Mouse (Mus musculus): ENCODE measurements at regions not wholly inside any gene's neighbourhood (a gene's known extent, or its start where the extent isn't known, plus 50 kb on each side); places are given as distances from the start of the nearest gene placed in this dataset.

- no peak for DNase-seq (ENCODE audit: low read depth, low spot score)
These were observed 167.2 kb upstream of the Zfp703 start for GRCm38 (mm10) chr8:26809943-26810342.

GRCm38 (mm10) chr8:26811533-26812236 is 165.4 kb upstream of the Zfp703 start:
- peak; percentile 61 for DNase-seq (ENCODE audit: low read depth, low spot score)

- no peak for DNase-seq (ENCODE audit: low read depth, low spot score)
These were observed 163.8 kb upstream of the Zfp703 start for GRCm38 (mm10) chr8:26813198-26813815.

DNA sequence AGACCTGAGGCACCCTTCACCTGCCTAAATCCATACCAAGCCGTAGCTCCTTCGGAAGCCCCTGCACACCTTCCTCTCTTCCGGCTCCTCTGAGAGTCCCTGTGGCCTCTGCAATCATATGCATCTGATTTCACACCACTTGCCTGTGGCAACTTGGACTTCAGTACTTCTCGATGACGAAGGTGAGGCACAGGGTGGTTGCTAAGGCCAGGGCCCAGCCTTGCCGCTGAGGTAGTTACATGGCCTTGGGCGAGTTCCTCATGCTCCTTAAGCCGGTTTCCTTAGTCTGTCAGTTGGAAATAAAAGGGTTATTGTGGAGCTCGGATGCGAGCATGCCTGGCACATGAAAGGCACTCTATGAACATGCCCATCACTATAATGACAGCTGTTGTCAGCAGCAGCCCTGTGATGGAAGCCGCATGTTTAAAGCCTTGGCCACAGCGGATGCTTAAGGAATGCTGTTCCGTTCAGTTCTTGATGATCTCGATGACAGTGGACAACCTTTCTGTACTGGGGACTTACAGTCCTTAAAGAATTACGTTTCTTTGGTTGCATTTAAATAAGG is 162.0 kb upstream of the Zfp703 start:
- DNase-seq (ENCODE audit: low read depth, low spot score), result no peak

GRCm38 (mm10) chr8:26816977-26817376 is 160.1 kb upstream of the Zfp703 start:
- DNase-seq (ENCODE audit: low read depth, low spot score), result peak; percentile 88

DNA sequence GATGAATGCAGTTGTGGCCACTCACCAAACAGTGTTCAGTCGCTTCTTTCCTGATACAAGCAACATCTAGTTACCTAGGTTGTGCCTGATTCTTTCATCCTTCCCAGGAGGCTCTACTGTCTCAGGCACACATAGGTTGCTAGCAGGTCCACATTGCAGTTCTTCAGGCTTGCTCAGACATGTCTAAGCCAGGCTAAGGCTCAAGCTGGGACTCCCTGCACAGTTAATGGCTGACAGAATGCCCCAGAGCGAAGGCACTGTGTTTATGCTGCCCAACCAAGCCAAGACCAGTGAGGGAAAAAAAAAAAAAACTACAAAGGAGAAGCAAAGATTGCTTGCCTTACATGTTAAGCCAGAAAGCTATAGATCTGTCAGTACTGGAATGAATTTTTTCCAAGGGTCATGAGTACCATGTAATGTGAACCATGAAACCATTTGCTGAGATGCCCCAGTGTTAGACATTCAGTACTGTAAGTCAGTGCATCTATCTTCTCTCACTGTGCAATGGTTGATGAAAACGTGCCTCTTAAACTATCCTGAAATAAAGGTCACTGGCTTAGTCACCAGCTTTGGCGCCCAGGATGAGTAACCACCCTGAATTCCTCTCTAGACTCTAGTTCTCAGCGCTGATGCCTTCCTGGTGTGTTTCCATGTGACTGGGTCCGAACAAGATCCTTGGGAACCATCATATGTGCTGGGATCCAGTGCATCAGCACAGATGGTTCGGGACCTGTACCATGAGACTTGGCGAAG is 152.8 kb upstream of the Zfp703 start:
- DNase-seq (ENCODE audit: low read depth, low spot score), result peak; percentile 30

GRCm38 (mm10) chr8:26828311-26828909 is 148.7 kb upstream of the Zfp703 start:
- DNase-seq (ENCODE audit: low read depth, low spot score), result no peak

GRCm38 (mm10) chr8:26829313-26829712 is 147.8 kb upstream of the Zfp703 start:
- DNase-seq (ENCODE audit: low read depth, low spot score), result no peak

GRCm38 (mm10) chr8:26831148-26831547 is 146.0 kb upstream of the Zfp703 start:
- no peak for DNase-seq (ENCODE audit: low read depth, low spot score)

GRCm38 (mm10) chr8:26831790-26832189 is 145.3 kb upstream of the Zfp703 start:
- no peak for DNase-seq (ENCODE audit: low read depth, low spot score)

DNA sequence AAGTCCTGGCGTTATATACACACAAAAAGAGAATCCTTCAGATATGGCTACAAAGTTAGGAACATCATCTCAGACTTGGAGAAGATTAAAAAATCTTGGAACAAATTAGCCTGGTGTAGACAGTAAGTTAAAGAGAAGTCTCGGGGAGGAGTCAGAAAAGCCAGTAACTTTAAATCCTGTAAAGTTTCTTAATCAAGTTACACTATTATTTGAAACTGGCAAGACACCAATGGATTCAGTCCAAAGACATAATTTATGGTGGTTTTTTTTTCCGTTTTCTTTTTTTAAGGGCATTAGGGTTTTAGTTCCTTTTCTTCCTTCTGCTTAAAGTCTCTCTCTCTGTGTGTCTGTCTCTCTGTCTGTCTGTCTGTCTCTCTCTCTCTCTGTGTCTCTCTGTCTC is 144.6 kb upstream of the Zfp703 start:
- DNase-seq (ENCODE audit: low read depth, low spot score), result no peak

GRCm38 (mm10) chr8:26833297-26833696 is 143.8 kb upstream of the Zfp703 start:
- DNase-seq (ENCODE audit: low read depth, low spot score), result no peak

DNA sequence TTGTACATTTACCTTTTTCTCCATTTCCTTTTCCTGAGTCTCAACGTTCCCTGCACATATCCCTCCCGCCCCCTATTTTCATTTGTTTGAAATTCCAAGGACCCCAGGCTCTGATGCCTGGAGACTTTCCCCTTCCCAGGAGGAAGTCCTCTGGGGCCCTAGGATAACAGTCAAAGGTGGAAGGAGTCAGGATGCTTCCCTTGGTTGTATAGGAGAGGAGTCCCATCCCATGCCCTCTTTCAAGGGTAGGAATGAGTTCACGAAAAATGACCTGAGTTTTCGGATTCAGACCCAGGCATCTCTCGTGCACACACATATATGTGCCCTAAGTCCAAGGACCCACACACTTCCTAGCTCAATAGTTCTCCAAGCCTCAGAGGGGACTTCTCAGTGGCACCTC is 143.3 kb upstream of the Zfp703 start:
- DNase-seq (ENCODE audit: low read depth, low spot score), result no peak

DNA sequence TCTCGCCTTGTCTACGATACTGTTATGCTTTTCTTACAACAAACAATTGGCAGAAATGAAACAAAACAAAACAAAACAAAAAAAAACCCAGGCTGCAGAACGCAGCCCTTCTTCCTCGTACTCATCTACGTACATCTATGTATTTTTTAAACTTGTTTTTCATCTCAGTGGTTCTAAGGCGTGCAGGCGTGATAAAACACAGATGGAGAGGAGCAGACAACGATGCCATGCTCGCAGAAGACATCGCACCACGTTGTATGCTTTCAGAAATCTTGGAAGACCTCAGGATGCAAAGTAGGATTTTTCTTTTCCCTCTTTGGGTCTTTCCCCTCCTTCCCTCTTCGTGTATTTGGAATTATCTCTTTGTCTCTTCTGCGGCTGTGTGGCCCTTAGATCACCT is 142.5 kb upstream of the Zfp703 start:
- DNase-seq (ENCODE audit: low read depth, low spot score), result no peak

DNA sequence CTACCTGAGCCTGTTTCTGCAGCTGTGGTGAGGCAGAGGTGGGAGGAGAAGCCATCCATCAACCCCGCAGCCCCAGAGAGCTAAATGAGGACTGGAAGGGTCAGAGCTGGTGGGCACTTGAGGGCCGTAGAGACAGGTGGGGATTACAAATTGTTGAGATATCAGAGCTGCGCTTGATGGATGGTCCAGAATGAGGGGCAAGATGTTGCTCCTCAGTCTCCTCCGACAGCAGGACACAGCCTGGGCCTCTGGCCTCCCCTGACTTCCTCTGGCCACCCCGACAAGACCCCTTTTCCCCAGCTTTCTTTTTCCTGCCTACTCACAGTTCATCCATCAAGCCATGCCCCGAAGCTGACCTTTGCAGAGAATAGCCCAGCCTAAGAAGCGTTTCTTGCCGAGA is 142.0 kb upstream of the Zfp703 start:
- no peak for DNase-seq (ENCODE audit: low read depth, low spot score)

DNA sequence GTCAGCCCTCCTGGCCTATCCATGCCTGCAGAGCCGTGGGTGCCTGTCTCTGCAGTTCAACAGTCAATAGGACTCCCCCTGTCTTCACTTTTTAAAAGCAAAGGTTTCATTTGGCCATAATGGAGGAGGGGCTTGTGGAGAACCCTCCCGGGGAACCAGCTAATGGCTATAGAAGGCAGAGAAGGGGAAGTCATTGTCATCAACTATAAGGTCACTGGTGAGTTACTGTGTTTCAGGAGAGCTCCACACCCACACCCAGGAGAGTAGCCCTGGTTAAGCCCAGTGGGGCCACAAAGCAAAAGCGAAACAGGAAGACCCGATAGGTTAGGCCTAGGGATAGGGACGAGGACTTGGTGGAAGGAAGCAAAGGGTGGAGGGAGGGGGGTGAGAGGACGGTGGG is 141.5 kb upstream of the Zfp703 start:
- no peak for DNase-seq (ENCODE audit: low read depth, low spot score)

GRCm38 (mm10) chr8:26836552-26836951 is 140.6 kb upstream of the Zfp703 start:
- DNase-seq (ENCODE audit: low read depth, low spot score), result no peak

DNA sequence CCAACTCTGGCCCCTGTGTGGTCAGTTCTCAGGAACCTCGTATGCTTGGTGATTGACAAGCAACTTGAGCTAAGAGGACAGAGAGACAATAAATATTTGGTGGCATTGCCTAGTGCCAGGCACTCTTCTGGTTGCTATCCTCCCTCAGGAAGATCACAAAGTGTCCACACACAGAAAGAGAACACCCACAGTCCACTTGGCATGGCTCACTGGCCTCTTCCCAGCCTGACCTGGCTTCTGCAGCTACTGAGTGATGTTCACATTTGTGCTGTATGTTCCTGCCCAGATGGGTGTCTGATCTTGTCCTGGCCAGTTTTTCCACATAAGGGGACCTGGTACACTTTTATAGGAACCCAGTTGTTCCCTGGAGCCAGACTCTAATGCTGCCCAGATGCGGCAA is 136.8 kb upstream of the Zfp703 start:
- peak; percentile 81 for DNase-seq (ENCODE audit: low read depth, low spot score)

- no peak for DNase-seq (ENCODE audit: low read depth, low spot score)
These were observed 136.1 kb upstream of the Zfp703 start for GRCm38 (mm10) chr8:26840745-26841680.

DNA sequence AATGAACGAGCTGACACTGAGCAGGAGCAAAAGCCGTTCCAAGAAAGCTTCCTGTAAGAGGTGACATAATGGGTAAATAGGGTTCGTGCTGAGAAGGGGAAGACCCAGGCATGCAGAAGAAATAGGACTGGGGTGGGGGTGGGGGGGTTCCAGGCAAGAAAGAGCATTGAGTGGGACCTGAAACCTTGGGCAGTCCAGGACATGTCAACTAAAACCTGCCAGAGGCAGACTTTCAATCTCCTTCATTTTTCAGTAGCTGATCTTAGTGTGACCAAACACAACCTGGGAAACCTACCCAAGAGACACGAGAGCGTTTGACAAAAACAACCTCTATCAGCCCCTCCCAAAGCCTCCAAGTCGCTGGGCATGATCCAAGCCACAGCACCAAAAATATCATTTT is 133.4 kb upstream of the Zfp703 start:
- DNase-seq (ENCODE audit: low read depth, low spot score), result no peak

All from brain, adult 2 months (tissue).